Mouse (Mus musculus): ENCODE results near the gene Fgb.

DNA sequence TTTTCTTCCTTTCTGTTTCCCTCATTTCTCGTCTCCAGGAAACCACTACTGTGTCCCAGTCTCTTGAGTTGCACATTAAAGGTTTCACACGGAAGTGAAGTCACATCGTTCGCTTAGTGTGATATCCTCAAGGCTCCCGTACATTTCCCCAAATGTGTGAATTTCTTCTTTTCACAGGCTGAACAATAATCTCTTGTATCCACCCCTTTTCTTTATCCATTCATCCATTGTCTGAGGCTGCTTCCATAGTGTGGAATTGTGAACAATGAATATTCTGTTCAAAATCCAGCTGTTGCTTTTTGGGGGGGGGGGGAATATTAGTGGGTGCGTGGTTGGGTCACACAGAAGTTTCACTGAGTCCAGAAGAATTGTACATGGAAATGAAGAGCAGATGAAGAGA, 24.6 kb downstream of the Fgb start:
- TF ChIP-seq CTCF (IDR thresholded peaks at IDR 0.05; ENCODE audit: borderline replicate concordance, control insufficient read depth, extremely low read depth, insufficient read depth, low read length, poor library complexity) (no peak), POLR2A (IDR thresholded peaks at IDR 0.05; ENCODE audit: control insufficient read depth, extremely low read depth, insufficient read depth, low read length, poor library complexity) (no peak)
